Mouse (Mus musculus) lung, embryonic 14.5 days (tissue): ENCODE measurements around the gene Tmem150c. TPM values are rescaled to one million over a fixed set of nuclear protein-coding genes. Genes with fewer than 3 reads are reported as not detected.

Experiments used
- ATAC-seq: fragments of 200-750 bp; cut with Nextera tagmentation; 2 replicates; pipeline ENCODE4 v1.8.0; 2017; ENCODE audit warnings: mild to moderate bottlenecking, moderate TSS enrichment, moderate library complexity; ENCODE audit not compliant: insufficient read depth
- DNase-seq: peaks from one replicate; pipeline ENCODE4 v3.0.0-alpha.2; 2015
- H3K27ac ChIP-seq: fragments of 300-500 bp; sonication (generic); 2 replicates; pipeline ENCODE4 v1.5.1; 2014; ENCODE audit warnings: low read depth, mild to moderate bottlenecking, moderate library complexity
- H3K27me3 ChIP-seq: fragments of 300-500 bp; sonication (generic); 2 replicates; pipeline ENCODE4 v1.6.1; 2014; ENCODE audit warnings: low read length, control low read depth; ENCODE audit not compliant: insufficient read depth
- H3K36me3 ChIP-seq: fragments of 300-500 bp; sonication (generic); 2 replicates; pipeline ENCODE4 v1.6.1; 2014; ENCODE audit warnings: control low read depth; ENCODE audit not compliant: insufficient read depth
- H3K4me1 ChIP-seq: fragments of 300-500 bp; sonication (generic); 2 replicates; pipeline ENCODE4 v1.6.1; 2014; ENCODE audit warnings: antibody characterized with exemption, control low read depth; ENCODE audit not compliant: insufficient read depth
- H3K4me2 ChIP-seq: fragments of 300-500 bp; sonication (generic); 2 replicates; pipeline ENCODE4 v1.6.1; 2014; ENCODE audit warnings: mild to moderate bottlenecking
- H3K4me3 ChIP-seq: fragments of 300-500 bp; sonication (generic); 2 replicates; pipeline ENCODE4 v1.5.1; 2014; ENCODE audit warnings: low read depth, low read length
- H3K9ac ChIP-seq: fragments of 300-500 bp; sonication (generic); 2 replicates; pipeline ENCODE4 v1.6.1; 2014
- H3K9me3 ChIP-seq: fragments of 300-500 bp; sonication (generic); 2 replicates; pipeline ENCODE4 v1.6.1; 2016; ENCODE audit warnings: low read depth, low read length, control low read depth
- CTCF ChIP-seq: IDR thresholded peaks from 2 replicates; pipeline ENCODE4 v1.5.1; 2016; ENCODE audit warnings: antibody characterized with exemption, low read depth
- WGBS: fragments of 180-500 bp; shearing (Covaris S2); extraction: QIAGEN DNeasy Blood & Tissue Kit; methylation state at CpG from one replicate; pipeline ENCODE4 v1.1.7; 2014; 5-methylcytosine and 5-hydroxymethylcytosine counted together
- polyA plus RNA-seq: library from polyadenylated mRNA; unstranded; fragments of >200 nt; fragmentation: Nextera tagmentation; extraction: Ambion mirVana; gene quantifications from 2 replicates; pipeline ENCODE4 v1.2.1, GENCODE M21; 2014

Gene Tmem150c
- polyA plus RNA-seq, 1 experiment from 2014 or later, result 3.3 TPM

GRCm38 (mm10) chr5:100055866-100056369 is 103.7 kb downstream of the Tmem150c start:
- Histone ChIP-seq H3K36me3 (peaks cover 23% of the 10 kb centered on the region), H3K4me1 (no peaks in the 10 kb centered on the region), H3K4me2 (no peak overlapping the region), H3K9ac (no peak overlapping the region), H3K4me3 (no peak overlapping the region), H3K27ac (no peak overlapping the region), H3K9me3 (no peaks in the 10 kb centered on the region), H3K27me3 (no peaks in the 10 kb centered on the region)
- no peak for TF ChIP-seq CTCF
- WGBS, result 65% methylated on average over 5 of the region's 5 CpGs
- ATAC-seq (no peak), DNase-seq (no peak)

GRCm38 (mm10) chr5:100054807-100055547 is 104.6 kb downstream of the Tmem150c start:
- H3K27me3 ChIP-seq, result no peaks in the 10 kb centered on the region
- no peaks in the 10 kb centered on the region for H3K9me3 ChIP-seq
- H3K4me1 ChIP-seq, result no peaks in the 10 kb centered on the region
- H3K4me2 ChIP-seq, result no peak overlapping the region
- H3K36me3 ChIP-seq, result peaks cover 15% of the 10 kb centered on the region
- DNase-seq (no peak), ATAC-seq (no peak)
- 77% methylated on average over 11 of the region's 11 CpGs for WGBS
- no peak overlapping the region for H3K4me3 ChIP-seq
- TF ChIP-seq CTCF, result no peak
- no peak overlapping the region for H3K9ac ChIP-seq
- H3K27ac ChIP-seq, result no peak overlapping the region

- Histone ChIP-seq H3K27me3 (no peaks in the 10 kb centered on the region), H3K27ac (no peak overlapping the region), H3K4me1 (0 out of 2 replicates have a peak, but pooled peaks cover 5% of the 10 kb centered on the region), H3K4me3 (no peak overlapping the region), H3K9ac (no peak overlapping the region), H3K36me3 (peaks cover 4% of the 10 kb centered on the region; the same call in 1 of the 2 replicates), H3K4me2 (no peak overlapping the region), H3K9me3 (no peaks in the 10 kb centered on the region)
- no peak for TF ChIP-seq CTCF
- 94% methylated on average over 7 of the region's 7 CpGs for WGBS
- DNase-seq (no peak), ATAC-seq (no peak)
Measured at GRCm38 (mm10) chr5:100052728-100053127, 106.9 kb downstream of the Tmem150c start.

GRCm38 (mm10) chr5:100049904-100050303 is 109.7 kb downstream of the Tmem150c start:
- ATAC-seq (no peak), DNase-seq (no peak)
- no peak overlapping the region for H3K4me2 ChIP-seq
- H3K4me3 ChIP-seq, result no peak overlapping the region
- WGBS, result 90% methylated on average over 3 of the region's 3 CpGs
- TF ChIP-seq CTCF, result no peak
- H3K36me3 ChIP-seq, result peaks cover 4% of the 10 kb centered on the region; the same call in 1 of the 2 replicates
- no peaks in the 10 kb centered on the region for H3K9me3 ChIP-seq
- no peak overlapping the region for H3K9ac ChIP-seq
- H3K27me3 ChIP-seq, result no peaks in the 10 kb centered on the region
- 0 out of 2 replicates have a peak, but pooled peaks cover 5% of the 10 kb centered on the region for H3K4me1 ChIP-seq
- no peak overlapping the region for H3K27ac ChIP-seq

GRCm38 (mm10) chr5:100047871-100048270 is 111.7 kb downstream of the Tmem150c start:
- no peak overlapping the region for H3K4me3 ChIP-seq
- DNase-seq (peak; percentile 57), ATAC-seq (no peak)
- H3K27ac ChIP-seq, result peak overlapping the region; percentile 54; the same call in 1 of the 2 replicates
- no peaks in the 10 kb centered on the region for H3K9me3 ChIP-seq
- H3K4me1 ChIP-seq, result 0 out of 2 replicates have a peak, but pooled peaks cover 5% of the 10 kb centered on the region
- no peak overlapping the region for H3K9ac ChIP-seq
- no peaks in the 10 kb centered on the region for H3K27me3 ChIP-seq
- TF ChIP-seq CTCF, result no peak
- H3K4me2 ChIP-seq, result no peak overlapping the region
- WGBS, result 46% methylated on average over 7 of the region's 7 CpGs
- H3K36me3 ChIP-seq, result peaks cover 4% of the 10 kb centered on the region; the same call in 1 of the 2 replicates

GRCm38 (mm10) chr5:100047143-100047640 is 112.4 kb downstream of the Tmem150c start:
- H3K9me3 ChIP-seq, result no peaks in the 10 kb centered on the region
- H3K4me3 ChIP-seq, result no peak overlapping the region
- no peak overlapping the region for H3K4me2 ChIP-seq
- H3K9ac ChIP-seq, result no peak overlapping the region; the same call in 1 of the 2 replicates
- no peaks in the 10 kb centered on the region for H3K27me3 ChIP-seq
- peaks cover 3% of the 10 kb centered on the region; the same call in 1 of the 2 replicates for H3K36me3 ChIP-seq
- no peak for TF ChIP-seq CTCF
- DNase-seq, result no peak
- ATAC-seq, result no peak
- no peak overlapping the region for H3K27ac ChIP-seq
- 0 out of 2 replicates have a peak, but pooled peaks cover 5% of the 10 kb centered on the region for H3K4me1 ChIP-seq
- WGBS, result 61% methylated on average over 8 of the region's 8 CpGs

GRCm38 (mm10) chr5:100046096-100046495 is 113.5 kb downstream of the Tmem150c start:
- TF ChIP-seq CTCF, result no peak
- Histone ChIP-seq H3K4me1 (0 out of 2 replicates have a peak, but pooled peaks cover 5% of the 10 kb centered on the region), H3K27me3 (no peaks in the 10 kb centered on the region), H3K4me2 (no peak overlapping the region), H3K27ac (no peak overlapping the region), H3K9me3 (no peaks in the 10 kb centered on the region), H3K36me3 (no peaks in the 10 kb centered on the region; the same call in 1 of the 2 replicates), H3K9ac (no peak overlapping the region), H3K4me3 (no peak overlapping the region)
- WGBS, result 78% methylated on average over 3 of the region's 3 CpGs
- DNase-seq (no peak), ATAC-seq (no peak)
